Mouse (Mus musculus) liver (tissue): ENCODE measurements around the gene Pycr2.
A peak's percentile ranks its signal among the peaks of the same experiment; 100 is the strongest.
"Not testable (repeated sequence)": the region's sequence is repeated elsewhere in the genome, so short reads cannot be mapped to it uniquely, and the experiment has no call there.

Experiments
- DNase-seq: peaks from one replicate; pipeline ENCODE4 v3.0.0-alpha.2; 2020; ENCODE audit warnings: mixed read lengths

Gene Pycr2

GRCm38 (mm10) chr1:180904039-180904814 is at the start of gene Pycr2:
Pycr2 (plus strand) TSS chr1:180904293.
- peak; percentile 98 for DNase-seq

DNA sequence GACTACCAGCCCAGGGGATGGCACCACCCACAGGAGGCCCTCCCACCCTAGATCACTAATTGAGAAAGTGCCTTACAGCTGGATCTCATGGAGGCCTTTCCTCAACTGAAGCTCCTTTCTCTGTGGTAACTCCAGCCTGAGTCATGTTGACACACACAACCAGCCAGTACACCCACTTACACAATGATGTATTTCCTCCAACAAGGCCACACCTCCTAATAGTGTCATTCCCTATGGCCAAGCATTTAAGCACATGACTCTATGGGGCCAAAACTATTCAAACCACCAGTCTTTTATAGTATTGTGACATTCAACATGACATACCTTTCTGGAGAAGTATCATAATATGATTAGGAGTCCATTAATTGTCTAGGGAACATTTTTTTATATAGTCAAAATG is 45.3 kb upstream of the Pycr2 start:
- DNase-seq = no peak

DNA sequence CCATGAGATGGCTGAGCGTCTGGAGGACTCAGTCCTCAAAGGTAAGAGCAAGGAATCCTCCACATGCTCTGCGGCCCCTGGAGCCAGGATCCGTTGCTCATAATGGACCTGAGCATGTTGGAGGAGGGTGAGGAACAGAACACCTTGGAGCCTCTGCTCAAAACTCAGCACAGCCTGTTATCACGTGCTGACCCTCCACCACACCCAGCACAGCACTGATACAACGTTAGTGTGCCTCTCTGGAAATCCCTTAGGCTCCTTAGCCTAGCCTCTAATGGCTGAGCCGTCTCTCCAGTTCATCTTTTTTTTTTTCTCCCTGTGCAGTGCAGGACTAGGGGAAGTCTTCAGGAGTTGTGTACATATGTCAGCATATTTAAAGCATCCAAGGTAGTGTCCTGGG is 44.1 kb upstream of the Pycr2 start:
- DNase-seq = peak; percentile 45

DNA sequence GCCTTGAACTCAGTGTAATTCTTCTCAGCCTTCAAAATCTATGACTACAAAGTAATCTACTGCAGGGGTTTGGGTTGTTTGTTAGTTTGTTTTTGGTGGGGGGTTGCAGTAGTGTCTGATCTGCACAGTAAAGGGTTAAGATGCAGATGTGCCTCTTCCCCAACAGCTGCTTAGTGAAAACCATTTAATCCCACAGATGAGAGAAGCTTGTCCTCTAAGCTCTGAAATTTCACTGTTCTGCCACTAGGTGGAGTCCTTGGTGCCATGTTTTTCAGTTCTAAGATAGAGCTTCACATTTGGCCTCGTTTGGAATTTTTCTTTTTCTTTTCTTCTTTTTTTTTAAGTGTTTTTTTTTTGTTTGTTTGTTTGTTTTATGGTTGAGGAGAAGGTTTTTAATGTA is 40.5 kb upstream of the Pycr2 start:
- DNase-seq = peak; percentile 31

DNA sequence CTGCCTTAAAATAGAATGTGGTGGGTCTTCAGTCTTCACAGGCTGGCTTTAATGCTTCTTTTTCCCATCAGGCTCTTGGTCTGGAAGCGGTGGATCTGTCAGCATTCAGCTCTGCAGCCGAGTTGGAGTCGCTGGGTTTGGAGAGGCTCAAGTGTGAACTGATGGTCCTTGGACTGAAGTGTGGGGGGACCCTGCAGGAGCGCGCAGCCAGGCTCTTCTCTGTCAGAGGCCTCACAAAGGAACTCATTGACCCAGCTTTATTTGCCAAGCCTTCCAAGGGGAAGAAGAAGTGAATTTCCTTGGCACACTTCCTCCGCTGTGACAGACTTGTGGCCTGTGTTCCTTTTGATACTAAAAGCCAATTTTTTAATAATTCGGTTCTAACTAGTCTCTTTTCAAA is 38.1 kb upstream of the Pycr2 start:
- no peak for DNase-seq

DNA sequence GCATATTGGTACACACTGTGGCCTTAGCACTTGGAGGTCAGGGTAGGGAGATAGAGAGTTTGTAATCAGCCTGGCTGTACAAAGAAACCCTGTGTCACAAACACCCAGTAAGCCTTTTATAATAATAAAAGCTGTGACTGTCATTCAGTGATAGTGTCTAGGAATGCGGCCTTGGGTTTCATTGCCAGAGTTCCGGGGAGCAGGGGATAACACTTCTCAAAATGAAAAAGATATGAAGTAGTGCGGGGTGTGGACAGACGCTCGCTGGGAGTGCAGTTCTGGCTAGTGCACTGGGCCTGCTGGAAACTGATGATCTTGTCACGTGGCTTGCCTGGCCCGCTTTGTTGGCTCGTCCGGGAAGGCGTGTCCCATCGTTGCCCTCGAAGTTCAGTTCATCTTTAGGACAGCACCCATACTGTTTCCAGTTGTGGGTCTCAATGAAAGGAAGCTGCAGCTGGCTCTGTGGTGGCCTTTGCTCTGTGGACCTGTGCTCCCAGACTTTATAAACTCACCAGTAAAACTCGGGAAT is 33.9 kb upstream of the Pycr2 start:
- DNase-seq = no peak

- peak; percentile 80 for DNase-seq
Measured at GRCm38 (mm10) chr1:180873861-180874484, 30.1 kb upstream of the Pycr2 start.

- no peak for DNase-seq
Measured at GRCm38 (mm10) chr1:180874615-180875014, 29.5 kb upstream of the Pycr2 start.

DNA sequence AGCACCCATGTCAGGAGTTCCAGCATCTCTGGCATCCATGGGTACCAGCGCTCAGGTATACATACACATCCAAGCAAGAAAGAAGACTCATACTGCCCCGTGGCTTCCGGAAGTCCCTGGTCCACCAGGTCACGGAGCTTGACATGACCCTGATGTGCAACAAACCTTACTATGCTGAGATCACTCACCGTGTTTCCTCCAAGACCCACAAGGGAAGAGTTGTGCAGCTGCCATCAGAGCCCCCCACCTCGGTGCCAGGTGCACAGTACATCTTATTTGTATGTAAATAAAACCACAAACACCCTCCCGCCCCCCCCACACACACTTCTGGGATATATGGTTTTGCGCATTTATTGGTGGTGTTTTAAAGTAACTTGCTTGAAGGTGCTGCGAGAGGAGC is 29.0 kb upstream of the Pycr2 start:
- no peak for DNase-seq

- DNase-seq = no peak
Measured at GRCm38 (mm10) chr1:180877466-180877865, 26.6 kb upstream of the Pycr2 start.

GRCm38 (mm10) chr1:180881768-180882167 is 22.3 kb upstream of the Pycr2 start:
- DNase-seq = no peak

GRCm38 (mm10) chr1:180883731-180884130 is 20.4 kb upstream of the Pycr2 start:
- DNase-seq = no peak

DNA sequence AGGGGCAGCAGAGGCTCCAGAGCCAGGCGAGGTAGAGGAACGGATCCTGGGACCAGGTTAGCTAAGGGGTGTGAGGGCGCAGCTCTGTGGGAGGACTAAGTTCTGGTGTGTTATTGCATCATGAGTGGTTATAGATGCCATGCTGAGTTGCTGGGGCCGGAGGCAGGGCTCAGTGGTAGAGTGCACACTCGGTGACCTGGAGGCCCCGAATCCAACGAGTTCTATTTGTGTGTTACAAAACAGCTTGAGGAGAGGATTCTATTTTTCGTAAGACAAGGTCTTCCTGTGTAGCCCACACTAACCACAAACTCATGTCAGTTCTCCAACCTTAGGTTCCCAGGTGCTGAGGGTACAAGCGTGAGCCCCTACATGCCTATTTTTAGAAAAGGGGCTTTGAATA is 19.6 kb upstream of the Pycr2 start:
- DNase-seq = no peak

DNA sequence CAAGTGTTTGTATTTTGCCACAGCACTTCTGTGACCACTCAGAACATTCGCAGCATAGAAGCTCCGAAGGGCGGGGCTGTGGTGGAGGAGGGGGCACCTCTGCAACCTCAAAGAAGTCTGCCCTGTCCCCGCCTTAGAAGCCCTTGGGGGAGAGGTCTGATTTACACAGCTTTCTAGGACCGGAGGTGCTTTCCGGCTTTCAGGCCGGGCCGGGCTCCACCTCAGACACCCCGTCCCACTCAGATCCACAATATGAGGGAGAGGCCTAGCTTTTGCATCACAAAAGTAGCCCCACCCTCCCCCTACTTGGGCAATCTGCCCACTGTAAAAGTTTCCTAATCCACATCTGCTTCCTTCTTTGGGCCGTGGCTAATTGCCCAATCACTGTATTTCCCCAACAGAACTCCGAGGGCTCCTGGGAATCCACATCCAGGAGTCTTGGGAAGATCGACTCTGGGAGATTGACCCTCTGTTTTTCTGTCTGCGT is 15.5 kb upstream of the Pycr2 start:
- DNase-seq = peak; percentile 54

- no peak for DNase-seq
Measured at GRCm38 (mm10) chr1:180889172-180889571, 14.9 kb upstream of the Pycr2 start.

DNA sequence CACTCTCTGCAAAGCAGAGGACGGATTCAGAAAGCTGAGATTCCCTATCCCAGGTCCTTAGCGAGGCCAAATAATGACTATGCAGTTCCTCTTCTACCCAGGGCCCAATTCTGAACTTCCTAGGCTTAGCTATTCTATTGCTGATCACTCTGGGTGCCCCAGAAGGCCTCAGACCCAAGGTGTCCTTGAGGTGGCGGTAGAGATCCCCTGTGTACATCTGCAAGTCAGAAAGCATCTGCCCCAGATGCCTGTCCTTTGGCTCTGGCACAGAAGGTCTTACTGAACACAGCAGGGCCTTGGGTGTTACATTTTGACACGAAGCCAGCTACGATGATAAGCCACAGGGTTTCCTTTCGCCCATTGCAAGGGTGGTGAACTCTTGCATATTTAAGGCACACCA is 14.3 kb upstream of the Pycr2 start:
- DNase-seq = peak; percentile 36

- no peak for DNase-seq
Measured at GRCm38 (mm10) chr1:180892808-180893207, 11.3 kb upstream of the Pycr2 start, which contains the start of gene Lefty2. Lefty2 (plus strand) TSS chr1:180893108.

DNA sequence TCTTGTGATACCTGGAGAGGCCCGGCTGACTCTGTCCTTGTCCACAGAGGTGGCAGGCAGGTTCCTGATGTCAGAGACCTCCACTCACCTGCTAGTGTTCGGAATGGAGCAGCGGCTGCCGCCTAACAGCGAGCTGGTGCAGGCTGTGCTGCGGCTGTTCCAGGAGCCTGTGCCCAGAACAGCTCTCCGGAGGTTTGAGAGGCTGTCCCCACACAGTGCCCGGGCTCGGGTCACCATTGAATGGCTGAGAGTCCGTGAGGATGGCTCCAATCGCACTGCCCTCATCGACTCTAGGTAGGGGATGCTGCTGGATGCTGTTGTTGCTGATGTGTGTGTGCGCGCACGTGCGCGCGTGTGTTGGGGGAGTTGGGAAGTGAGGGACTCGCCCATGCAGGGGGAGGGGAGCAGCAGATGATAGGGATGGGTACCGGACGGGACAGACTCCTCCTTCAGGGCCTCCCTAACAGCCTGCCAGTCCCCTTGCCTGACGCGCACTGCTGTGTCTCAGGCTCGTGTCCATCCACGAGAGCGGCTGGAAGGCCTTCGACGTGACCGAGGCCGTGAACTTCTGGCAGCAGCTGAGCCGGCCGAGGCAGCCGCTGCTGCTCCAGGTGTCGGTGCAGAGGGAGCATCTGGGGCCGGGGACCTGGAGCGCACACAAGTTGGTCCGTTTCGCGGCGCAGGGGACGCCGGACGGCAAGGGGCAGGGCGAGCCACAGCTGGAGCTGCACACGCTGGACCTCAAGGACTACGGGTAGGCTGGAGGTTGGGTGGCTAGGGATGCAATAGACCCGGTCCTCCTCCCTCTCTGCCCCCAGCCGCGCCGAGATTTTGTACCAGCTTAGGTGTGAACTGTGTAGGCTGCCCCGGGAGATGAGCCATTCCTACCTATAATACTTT is 9.8 kb upstream of the Pycr2 start:
- not testable (repeated sequence) for DNase-seq

- DNase-seq = peak; percentile 33
Measured at GRCm38 (mm10) chr1:180901107-180901506, 3.0 kb upstream of the Pycr2 start.

- DNase-seq = peak; percentile 94
Measured at GRCm38 (mm10) chr1:180902915-180903314, 1.2 kb upstream of the Pycr2 start.

- DNase-seq = no peak
Measured at GRCm38 (mm10) chr1:180903666-180904038, 441 bp upstream of the Pycr2 start.

DNA sequence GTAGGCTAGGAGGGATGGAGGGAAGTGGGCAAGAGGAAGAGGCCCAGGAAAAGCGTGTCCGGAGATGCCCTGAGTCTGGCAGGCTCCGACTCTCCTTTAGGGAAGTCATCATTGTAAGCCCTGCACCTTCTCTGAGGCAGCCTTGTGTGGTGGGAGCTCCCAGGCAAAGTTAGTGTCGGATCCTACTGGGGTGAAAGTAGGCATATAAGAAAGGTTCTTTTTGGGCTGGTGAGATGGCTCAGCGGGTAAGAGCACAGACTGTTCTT is 655 bp downstream of the Pycr2 start:
- DNase-seq = no peak

DNA sequence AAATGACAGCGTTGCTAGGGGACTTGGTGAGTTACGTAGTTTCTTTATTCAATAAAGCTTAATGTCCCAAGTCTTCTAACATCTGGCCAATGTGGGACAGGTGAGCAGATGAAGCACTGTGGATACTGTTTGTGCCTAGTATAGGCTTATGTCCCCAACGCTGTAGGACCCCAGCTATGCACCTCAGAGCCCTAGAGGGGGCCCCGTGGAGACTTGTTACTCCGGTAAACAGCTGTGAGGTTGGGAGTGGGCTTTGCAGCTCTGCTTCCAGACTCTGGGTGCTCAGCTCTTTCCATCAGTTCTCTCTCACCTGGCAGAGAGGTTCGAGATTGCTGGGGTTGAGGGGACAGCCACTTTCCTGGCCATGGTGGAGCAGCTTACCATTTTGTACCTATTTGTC is 1.2 kb downstream of the Pycr2 start:
- DNase-seq = peak; percentile 29
